Mouse (Mus musculus) midbrain, embryonic 12.5 days (tissue): Measurements from ENCODE around the gene Sirpa. TPM values are rescaled to one million over a fixed set of nuclear protein-coding genes. Genes with fewer than 3 reads are reported as not detected.
A peak's percentile ranks its signal among the peaks of the same experiment; 100 is the strongest.

ENCODE experiments used
- ATAC-seq: fragments of 200-750 bp; cut with Nextera tagmentation; 2 replicates; pipeline ENCODE4 v1.8.0; 2017; ENCODE audit warnings: low read depth, moderate TSS enrichment, moderate library complexity; ENCODE audit not compliant: low FRiP score
- H3K27ac ChIP-seq: fragments of 300-500 bp; sonication (generic); replicated peaks from 2 replicates; pipeline ENCODE4 v1.5.1; 2016; ENCODE audit warnings: mild to moderate bottlenecking
- H3K27me3 ChIP-seq: fragments of 300-500 bp; sonication (generic); 2 replicates; pipeline ENCODE4 v1.6.1; 2016; ENCODE audit warnings: mild to moderate bottlenecking
- H3K36me3 ChIP-seq: fragments of 300-500 bp; sonication (generic); 2 replicates; pipeline ENCODE4 v1.6.1; 2016
- H3K4me1 ChIP-seq: fragments of 300-500 bp; sonication (generic); 2 replicates; pipeline ENCODE4 v1.6.1; 2016
- H3K4me2 ChIP-seq: fragments of 300-500 bp; sonication (generic); replicated peaks from 2 replicates; pipeline ENCODE4 v1.6.1; 2016; ENCODE audit warnings: mild to moderate bottlenecking, moderate library complexity
- H3K4me3 ChIP-seq: fragments of 300-500 bp; sonication (generic); 2 replicates; pipeline ENCODE4 v1.5.1; 2016; ENCODE audit warnings: mild to moderate bottlenecking
- H3K9ac ChIP-seq: fragments of 300-500 bp; sonication (generic); replicated peaks from 2 replicates; pipeline ENCODE4 v1.6.1; 2016; ENCODE audit warnings: mild to moderate bottlenecking, moderate library complexity
- H3K9me3 ChIP-seq: fragments of 300-500 bp; sonication (generic); 2 replicates; pipeline ENCODE4 v1.6.1; 2016; ENCODE audit warnings: mild to moderate bottlenecking
- WGBS: fragments of 180-500 bp; shearing (Covaris S2); methylation state at CpG from one replicate; pipeline ENCODE4 v1.1.7; 2016; 5-methylcytosine and 5-hydroxymethylcytosine counted together
- polyA plus RNA-seq: library from polyadenylated mRNA; unstranded; fragments of >200 nt; fragmentation: Nextera tagmentation; extraction: Ambion mirVana; gene quantifications from 2 replicates; pipeline ENCODE4 v1.2.1, GENCODE M21; 2016

The Sirpa gene
- polyA plus RNA-seq, 1 experiment from 2014 or later = 21.6 TPM

DNA sequence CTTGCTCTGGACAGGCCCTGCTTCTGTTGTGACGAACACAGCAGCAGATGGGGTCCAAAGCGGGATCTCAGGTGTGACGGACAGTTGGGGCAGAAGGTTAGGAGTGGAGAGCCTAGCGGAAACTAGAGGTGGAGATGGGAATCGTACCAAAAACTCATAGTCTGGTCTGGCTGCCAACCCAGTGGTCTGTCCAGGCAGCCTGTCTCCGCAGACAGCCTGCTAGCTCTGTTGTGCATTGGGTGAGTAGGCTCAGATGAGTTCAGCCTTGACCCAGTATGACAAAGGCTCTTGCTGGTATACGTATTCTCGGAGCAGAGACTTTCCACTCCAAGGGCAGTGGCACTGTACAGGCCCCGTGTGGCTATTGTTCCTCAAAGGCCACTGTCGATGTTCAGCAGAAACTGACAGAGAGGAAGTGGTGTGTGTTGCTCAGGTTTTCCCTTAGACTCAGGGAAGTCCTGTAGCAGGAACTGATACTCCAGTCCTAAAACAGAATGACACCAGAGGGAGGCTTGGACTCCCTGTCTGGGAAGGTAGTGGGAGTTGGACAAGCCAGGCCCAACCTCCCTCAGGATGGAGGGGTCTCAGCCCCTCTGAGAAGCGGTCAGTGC lies 6.6 kb upstream of the Sirpa start:
- 80% methylated on average over 11 of the region's 11 CpGs for WGBS

DNA sequence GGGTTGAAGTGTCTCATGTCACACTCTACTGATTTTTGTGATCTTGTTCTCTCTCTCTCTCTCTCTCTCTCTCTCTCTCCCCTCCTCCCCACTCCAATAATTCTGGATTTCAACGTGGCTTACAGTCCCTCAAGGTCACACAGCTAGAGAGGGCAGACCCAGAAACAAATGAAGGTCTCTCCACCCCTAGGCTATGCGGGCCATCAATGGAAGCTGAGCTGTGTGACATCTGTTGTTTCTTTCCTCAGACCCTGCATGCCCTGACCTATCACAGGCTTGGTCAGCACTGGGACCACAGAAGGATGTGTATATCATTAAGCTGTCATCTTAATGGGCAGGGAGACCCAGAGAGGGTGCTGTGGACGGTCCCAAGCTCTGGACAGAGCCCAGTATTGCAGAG lies 5.4 kb upstream of the Sirpa start:
- Histone ChIP-seq H3K27me3 (0 out of 2 replicates have a peak, but pooled peaks cover 12% of the 10 kb centered on the region), H3K4me1 (peaks cover 25% of the 10 kb centered on the region), H3K36me3 (no peaks in the 10 kb centered on the region), H3K9me3 (no peaks in the 10 kb centered on the region), H3K4me3 (no peak overlapping the region), H3K27ac (no peak overlapping the region), H3K9ac (no peak overlapping the region), H3K4me2 (no peak overlapping the region)
- no peak for ATAC-seq
- 45% methylated on average over 3 of the region's 3 CpGs for WGBS

More for the DNA sequence above, 6.6 kb upstream of the Sirpa start:
- peaks cover 19% of the 10 kb centered on the region; the same call in 1 of the 2 replicates for H3K4me1 ChIP-seq
- H3K9ac ChIP-seq = no peak overlapping the region
- no peaks in the 10 kb centered on the region for H3K9me3 ChIP-seq
- H3K4me2 ChIP-seq = no peak overlapping the region
- H3K36me3 ChIP-seq = no peaks in the 10 kb centered on the region
- no peak for ATAC-seq
- H3K27me3 ChIP-seq = 0 out of 2 replicates have a peak, but pooled peaks cover 7% of the 10 kb centered on the region
- H3K4me3 ChIP-seq = no peak overlapping the region
- no peak overlapping the region for H3K27ac ChIP-seq

GRCm38 (mm10) chr2:129587825-129588251 lies 4.8 kb upstream of the Sirpa start:
- Histone ChIP-seq H3K4me3 (no peak overlapping the region), H3K9me3 (no peaks in the 10 kb centered on the region), H3K9ac (no peak overlapping the region), H3K36me3 (no peaks in the 10 kb centered on the region), H3K27me3 (0 out of 2 replicates have a peak, but pooled peaks cover 12% of the 10 kb centered on the region), H3K27ac (no peak overlapping the region), H3K4me1 (peaks cover 29% of the 10 kb centered on the region), H3K4me2 (no peak overlapping the region)
- WGBS = 16% methylated on average over 7 of the region's 7 CpGs
- ATAC-seq = no peak

DNA sequence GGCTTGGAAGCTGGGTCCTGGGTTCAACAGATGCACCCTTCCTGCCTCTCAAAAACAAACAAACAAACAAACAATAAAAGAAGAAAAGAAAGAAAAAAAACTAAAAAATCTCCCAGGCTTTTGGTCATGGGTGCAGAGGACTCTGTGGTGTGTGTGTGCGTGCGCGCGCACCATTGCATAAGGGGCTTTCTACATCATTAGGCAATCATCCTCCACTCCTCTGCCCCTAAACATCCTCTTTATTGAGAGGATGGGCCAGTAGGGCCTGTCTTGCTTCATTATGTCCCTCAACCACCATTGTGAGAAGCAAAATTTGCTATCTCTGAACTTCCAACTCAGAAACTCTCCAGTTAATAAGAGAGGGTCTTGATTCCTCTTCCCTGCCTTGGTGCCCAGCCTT lies 738 bp upstream of the Sirpa start:
- WGBS = 75% methylated on average over 4 of the region's 4 CpGs
- H3K4me3 ChIP-seq = peak overlapping the region; percentile 70; the same call in 1 of the 2 replicates
- no peak overlapping the region for H3K9ac ChIP-seq
- no peak for ATAC-seq
- H3K4me2 ChIP-seq = peak overlapping the region; percentile 89
- H3K27me3 ChIP-seq = peaks cover 33% of the 10 kb centered on the region
- H3K9me3 ChIP-seq = no peaks in the 10 kb centered on the region
- no peaks in the 10 kb centered on the region for H3K36me3 ChIP-seq
- H3K27ac ChIP-seq = no peak overlapping the region
- H3K4me1 ChIP-seq = peaks cover 35% of the 10 kb centered on the region

- WGBS = under 1% methylated on average over 55 of the region's 77 CpGs
- peak overlapping the region; percentile 79 for H3K9ac ChIP-seq
- H3K27ac ChIP-seq = peak overlapping the region; percentile 85
- peak overlapping the region; percentile 70 for H3K4me3 ChIP-seq
- peaks cover 33% of the 10 kb centered on the region for H3K27me3 ChIP-seq
- peak overlapping the region; percentile 89 for H3K4me2 ChIP-seq
- H3K4me1 ChIP-seq = peaks cover 29% of the 10 kb centered on the region
- no peaks in the 10 kb centered on the region for H3K36me3 ChIP-seq
- no peaks in the 10 kb centered on the region for H3K9me3 ChIP-seq
- peak; percentile 86 for ATAC-seq
These were observed 673 bp downstream of the Sirpa start for GRCm38 (mm10) chr2:129593141-129593875.

GRCm38 (mm10) chr2:129593876-129594421 lies 1.3 kb downstream of the Sirpa start:
- WGBS = 4% methylated on average over 13 of the region's 13 CpGs
- Histone ChIP-seq H3K27me3 (peaks cover 33% of the 10 kb centered on the region), H3K36me3 (no peaks in the 10 kb centered on the region), H3K9me3 (no peaks in the 10 kb centered on the region), H3K27ac (peak overlapping the region; percentile 85), H3K4me3 (peak overlapping the region; percentile 70), H3K9ac (peak overlapping the region; percentile 79), H3K4me2 (peak overlapping the region; percentile 89), H3K4me1 (peaks cover 29% of the 10 kb centered on the region)
- peak; percentile 20; the same call in 1 of the 2 replicates for ATAC-seq

DNA sequence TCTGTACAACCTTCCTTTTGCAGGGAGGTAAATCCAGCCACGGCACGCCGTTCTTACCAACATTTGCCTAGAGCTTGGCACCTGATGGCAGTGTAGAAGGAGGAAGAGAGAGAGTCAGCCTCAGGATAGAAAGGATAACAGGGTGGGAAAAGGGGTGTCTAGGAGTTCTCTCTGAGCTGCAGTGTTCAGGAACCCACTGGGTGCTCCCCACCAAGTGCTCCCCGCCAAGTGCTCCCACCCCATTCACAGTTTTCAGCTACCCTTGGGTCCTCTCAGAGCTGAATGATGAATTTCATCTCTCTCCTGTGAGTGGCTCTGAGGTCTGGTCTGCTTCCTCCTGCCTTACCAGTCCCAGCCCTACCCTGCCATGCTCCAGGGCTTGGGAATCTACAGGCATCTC lies 1.9 kb downstream of the Sirpa start:
- no peaks in the 10 kb centered on the region for H3K9me3 ChIP-seq
- H3K9ac ChIP-seq = no peak overlapping the region
- H3K27ac ChIP-seq = no peak overlapping the region
- H3K4me3 ChIP-seq = no peak overlapping the region
- ATAC-seq = no peak
- peaks cover 32% of the 10 kb centered on the region for H3K4me1 ChIP-seq
- H3K36me3 ChIP-seq = no peaks in the 10 kb centered on the region
- H3K27me3 ChIP-seq = peaks cover 33% of the 10 kb centered on the region
- H3K4me2 ChIP-seq = peak overlapping the region; percentile 89
- WGBS = 79% methylated on average over 4 of the region's 4 CpGs

- Histone ChIP-seq H3K27ac (no peak overlapping the region), H3K4me3 (no peak overlapping the region), H3K9ac (no peak overlapping the region), H3K27me3 (peaks cover 32% of the 10 kb centered on the region), H3K36me3 (no peaks in the 10 kb centered on the region), H3K4me2 (no peak overlapping the region), H3K9me3 (no peaks in the 10 kb centered on the region), H3K4me1 (peaks cover 33% of the 10 kb centered on the region)
- WGBS = 75% methylated on average over 4 of the region's 4 CpGs
- no peak for ATAC-seq
These were observed 2.6 kb downstream of the Sirpa start for GRCm38 (mm10) chr2:129595206-129595605.

DNA sequence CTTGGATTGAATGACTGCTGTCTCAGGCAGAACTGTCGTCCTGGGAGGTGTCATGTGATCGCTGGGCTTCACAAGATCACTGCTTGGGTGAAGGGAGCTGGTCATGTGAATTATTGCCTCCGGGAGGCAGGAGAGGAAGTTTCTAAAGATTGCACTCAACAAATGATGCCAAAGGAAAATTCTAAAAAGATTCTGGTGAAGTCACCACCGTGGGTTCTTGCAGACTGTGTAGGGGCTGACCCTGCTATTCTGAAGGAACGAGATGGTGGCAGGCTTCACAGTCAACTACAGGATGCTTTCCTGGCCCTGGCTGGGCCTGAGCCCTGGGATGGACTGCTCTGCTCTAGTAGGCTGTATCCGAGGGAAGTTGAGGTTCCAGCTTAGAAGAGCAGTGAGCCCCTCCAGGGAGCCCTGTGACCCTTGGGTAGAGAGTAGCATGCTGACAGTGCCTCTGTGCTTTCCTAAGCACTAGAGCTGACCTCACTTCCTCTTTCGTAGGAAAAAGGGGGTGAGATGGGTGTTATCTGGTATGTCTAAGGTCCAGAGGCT lies 3.1 kb downstream of the Sirpa start:
- 67% methylated on average over 7 of the region's 7 CpGs for WGBS
- no peaks in the 10 kb centered on the region for H3K36me3 ChIP-seq
- H3K27me3 ChIP-seq = peaks cover 27% of the 10 kb centered on the region
- H3K4me2 ChIP-seq = no peak overlapping the region
- H3K9me3 ChIP-seq = no peaks in the 10 kb centered on the region
- H3K4me1 ChIP-seq = peaks cover 33% of the 10 kb centered on the region
- H3K4me3 ChIP-seq = no peak overlapping the region
- ATAC-seq = no peak
- H3K9ac ChIP-seq = no peak overlapping the region
- no peak overlapping the region for H3K27ac ChIP-seq

- Histone ChIP-seq H3K4me2 (no peak overlapping the region), H3K36me3 (no peaks in the 10 kb centered on the region), H3K4me1 (peaks cover 33% of the 10 kb centered on the region), H3K4me3 (no peak overlapping the region), H3K27me3 (peaks cover 21% of the 10 kb centered on the region), H3K9me3 (no peaks in the 10 kb centered on the region), H3K27ac (no peak overlapping the region), H3K9ac (no peak overlapping the region)
- WGBS = 92% methylated on average over 15 of the region's 15 CpGs
- ATAC-seq = no peak
These were observed 4.0 kb downstream of the Sirpa start for GRCm38 (mm10) chr2:129596555-129597172.

- H3K27me3 ChIP-seq = peaks cover 21% of the 10 kb centered on the region
- H3K27ac ChIP-seq = no peak overlapping the region
- no peaks in the 10 kb centered on the region for H3K36me3 ChIP-seq
- no peak overlapping the region for H3K4me2 ChIP-seq
- no peaks in the 10 kb centered on the region for H3K9me3 ChIP-seq
- H3K4me1 ChIP-seq = peaks cover 24% of the 10 kb centered on the region
- no peak for ATAC-seq
- H3K9ac ChIP-seq = no peak overlapping the region
- no peak overlapping the region for H3K4me3 ChIP-seq
- 36% methylated on average over 1 of the region's 1 CpGs for WGBS
These were observed 4.9 kb downstream of the Sirpa start for GRCm38 (mm10) chr2:129597581-129597980.
